Mouse (Mus musculus) neural tube, embryonic 15.5 days (tissue): ENCODE results near the gene Rpl35a. TPM values are rescaled to one million over a fixed set of nuclear protein-coding genes. Genes with fewer than 3 reads are reported as not detected.
"Not testable (repeated sequence)": the region's sequence is repeated elsewhere in the genome, so short reads cannot be mapped to it uniquely, and the experiment has no call there.

ENCODE experiments used
- ATAC-seq: fragments of 200-750 bp; cut with Nextera tagmentation; 2 replicates; pipeline ENCODE4 v1.8.0; 2017; ENCODE audit warnings: mild to moderate bottlenecking, moderate TSS enrichment, moderate library complexity; ENCODE audit not compliant: low FRiP score
- H3K27ac ChIP-seq: fragments of 300-500 bp; sonication (generic); replicated peaks from 2 replicates; pipeline ENCODE4 v1.5.1; 2015; ENCODE audit warnings: mild to moderate bottlenecking, inconsistent platforms
- H3K27me3 ChIP-seq: fragments of 300-500 bp; sonication (generic); replicated peaks from 2 replicates; pipeline ENCODE4 v1.6.1; 2015; ENCODE audit warnings: inconsistent platforms
- H3K36me3 ChIP-seq: fragments of 300-500 bp; sonication (generic); 2 replicates; pipeline ENCODE4 v1.6.1; 2015; ENCODE audit warnings: inconsistent platforms
- H3K4me1 ChIP-seq: fragments of 300-500 bp; sonication (generic); 2 replicates; pipeline ENCODE4 v1.6.1; 2015; ENCODE audit warnings: inconsistent platforms
- H3K4me2 ChIP-seq: fragments of 300-500 bp; sonication (generic); 2 replicates; pipeline ENCODE4 v1.6.1; 2015; ENCODE audit warnings: inconsistent platforms, mild to moderate bottlenecking, moderate library complexity
- H3K4me3 ChIP-seq: fragments of 300-500 bp; sonication (generic); replicated peaks from 2 replicates; pipeline ENCODE4 v1.5.1; 2015; ENCODE audit warnings: mild to moderate bottlenecking, inconsistent platforms
- H3K9ac ChIP-seq: fragments of 300-500 bp; sonication (generic); replicated peaks from 2 replicates; pipeline ENCODE4 v1.6.1; 2015; ENCODE audit warnings: mild to moderate bottlenecking, inconsistent platforms
- H3K9me3 ChIP-seq: fragments of 300-500 bp; sonication (generic); replicated peaks from 2 replicates; pipeline ENCODE4 v1.6.1; 2016; ENCODE audit warnings: inconsistent platforms
- WGBS: fragments of 180-500 bp; shearing (Covaris S2); methylation state at CpG from one replicate; pipeline ENCODE4 v1.1.7; 2015; ENCODE audit warnings: mixed read lengths; 5-methylcytosine and 5-hydroxymethylcytosine counted together
- polyA plus RNA-seq: library from polyadenylated mRNA; unstranded; fragments of >200 nt; fragmentation: Nextera tagmentation; extraction: Ambion mirVana; gene quantifications from 2 replicates; pipeline ENCODE4 v1.2.1, GENCODE M21; 2015

Rpl35a gene
- polyA plus RNA-seq, 1 experiment from 2014 or later = 514 TPM

DNA sequence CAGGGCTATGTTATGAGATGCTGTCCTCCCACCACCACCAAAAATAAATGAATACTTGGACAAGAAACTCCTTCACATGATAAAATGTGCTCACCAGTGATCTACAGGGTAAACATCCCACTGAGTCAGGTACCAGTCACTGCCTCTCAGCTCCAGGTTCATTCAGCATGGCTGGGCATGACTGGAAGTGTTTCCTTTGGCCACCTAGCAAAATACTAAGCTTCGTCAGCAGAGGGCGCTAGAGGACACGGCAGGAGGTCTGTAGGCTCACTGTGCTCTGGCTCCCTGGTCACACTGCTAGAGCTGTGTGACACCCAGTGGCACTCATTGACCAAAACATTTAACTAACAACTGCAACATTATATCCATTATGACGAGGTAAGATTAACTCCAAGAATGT lies 32.5 kb upstream of the Rpl35a start:
- Histone ChIP-seq H3K27ac (no peak overlapping the region), H3K27me3 (no peaks in the 10 kb centered on the region), H3K9me3 (no peaks in the 10 kb centered on the region), H3K9ac (no peak overlapping the region), H3K4me2 (no peak overlapping the region), H3K4me3 (no peak overlapping the region), H3K4me1 (no peaks in the 10 kb centered on the region), H3K36me3 (no peaks in the 10 kb centered on the region)
- no peak for ATAC-seq
- 5% methylated on average over 4 of the region's 4 CpGs for WGBS

DNA sequence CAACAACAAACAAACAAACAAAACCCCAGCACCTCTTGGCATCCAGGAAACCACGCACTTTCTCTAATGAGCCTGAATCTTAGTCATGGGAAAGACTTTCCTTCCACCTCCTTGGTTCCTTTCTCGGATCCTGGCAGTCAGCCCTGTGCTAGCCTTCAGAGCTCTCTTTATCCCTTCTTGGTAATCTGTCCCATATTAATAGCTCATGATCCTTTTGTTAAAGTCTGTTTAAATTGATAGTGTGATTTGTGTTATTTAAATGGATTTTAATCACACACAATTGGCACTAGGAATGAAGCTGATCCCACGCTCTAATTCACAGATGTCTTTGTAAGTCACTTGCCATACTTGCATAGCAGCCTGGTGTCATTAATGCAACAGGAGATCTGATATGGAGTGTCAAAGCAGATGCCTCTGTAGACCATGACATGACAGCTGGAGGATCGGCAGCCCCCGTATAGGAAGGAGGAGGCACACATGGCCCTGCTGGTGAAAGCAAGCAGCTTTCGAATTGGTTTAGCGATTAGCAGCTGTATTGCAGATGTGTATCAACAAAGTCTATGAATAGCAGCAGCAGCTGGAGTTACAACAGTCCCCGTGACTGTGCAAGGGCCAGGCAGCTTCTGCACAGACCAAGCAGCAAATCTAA lies 31.7 kb upstream of the Rpl35a start:
- Histone ChIP-seq H3K9ac (no peak overlapping the region), H3K4me1 (no peaks in the 10 kb centered on the region), H3K4me2 (no peak overlapping the region), H3K27me3 (no peaks in the 10 kb centered on the region), H3K4me3 (no peak overlapping the region), H3K9me3 (no peaks in the 10 kb centered on the region), H3K27ac (no peak overlapping the region), H3K36me3 (no peaks in the 10 kb centered on the region)
- ATAC-seq = no peak
- WGBS = 80% methylated on average over 8 of the region's 8 CpGs

DNA sequence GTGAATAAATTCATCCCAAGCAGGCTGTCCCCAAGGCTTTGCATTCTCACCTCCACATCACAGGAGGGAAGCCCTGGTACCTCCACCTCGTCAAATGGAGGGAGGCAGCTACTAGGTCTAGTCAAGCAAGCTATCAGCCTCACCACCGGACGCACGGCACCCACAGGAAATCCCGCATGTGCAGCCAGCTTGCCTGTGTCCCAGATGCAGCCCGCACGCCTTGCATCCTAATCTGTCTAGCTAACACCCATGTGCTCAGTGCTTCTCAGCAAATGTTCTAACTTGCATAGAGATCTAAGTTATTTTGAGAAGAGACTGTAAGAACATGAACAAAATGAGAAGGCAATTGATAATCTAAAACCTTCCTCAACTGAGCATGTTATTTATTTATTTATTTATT lies 29.9 kb upstream of the Rpl35a start:
- no peak for ATAC-seq
- H3K27ac ChIP-seq = no peak overlapping the region
- H3K27me3 ChIP-seq = no peaks in the 10 kb centered on the region
- no peaks in the 10 kb centered on the region for H3K36me3 ChIP-seq
- no peak overlapping the region for H3K4me3 ChIP-seq
- no peak overlapping the region for H3K9ac ChIP-seq
- H3K4me1 ChIP-seq = no peaks in the 10 kb centered on the region
- no peak overlapping the region for H3K4me2 ChIP-seq
- no peaks in the 10 kb centered on the region for H3K9me3 ChIP-seq
- WGBS = 95% methylated on average over 7 of the region's 7 CpGs

DNA sequence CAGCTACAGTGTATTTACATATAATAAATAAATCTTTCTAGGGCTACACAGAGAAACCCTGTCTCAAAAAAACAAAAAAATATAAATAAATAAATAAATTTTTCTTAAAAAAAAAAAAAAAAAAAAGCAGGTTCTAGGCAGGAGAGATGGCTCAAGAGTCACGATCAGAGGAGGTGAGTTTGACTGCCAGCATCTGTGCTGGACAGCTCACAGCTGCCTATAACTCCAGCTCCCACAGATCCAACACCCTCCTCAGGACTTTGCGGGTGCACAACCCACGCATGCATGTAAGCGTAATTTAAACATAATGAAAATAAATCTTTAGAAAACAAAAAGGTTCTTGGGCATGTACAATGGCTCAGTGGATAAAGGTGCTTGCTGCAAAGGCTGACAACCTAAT lies 20.2 kb upstream of the Rpl35a start:
- WGBS = 88% methylated on average over 4 of the region's 4 CpGs

DNA sequence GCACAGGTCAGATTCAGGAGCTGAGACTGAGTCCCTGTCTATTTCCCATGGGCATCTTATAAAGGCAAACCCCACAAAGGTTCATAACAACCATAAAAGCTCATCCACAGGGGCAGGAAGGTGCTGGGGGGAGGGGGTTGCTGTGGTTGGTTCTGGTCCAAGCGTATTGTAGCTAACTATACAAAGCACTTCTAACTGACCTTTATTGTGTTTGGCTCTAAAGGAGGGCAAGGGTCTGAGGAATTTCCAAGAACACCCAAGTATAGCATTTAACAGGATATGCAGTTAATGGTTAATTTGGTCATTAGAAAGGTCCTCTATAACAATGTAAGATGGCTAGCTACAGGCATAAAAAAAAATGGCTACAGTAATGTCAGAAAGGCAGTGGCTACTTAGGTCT lies 13.6 kb upstream of the Rpl35a start:
- Histone ChIP-seq H3K27me3 (no peaks in the 10 kb centered on the region), H3K4me2 (no peak overlapping the region), H3K9me3 (no peaks in the 10 kb centered on the region), H3K27ac (no peak overlapping the region), H3K36me3 (no peaks in the 10 kb centered on the region), H3K9ac (no peak overlapping the region), H3K4me1 (no peaks in the 10 kb centered on the region), H3K4me3 (no peak overlapping the region)
- 65% methylated on average over 1 of the region's 1 CpGs for WGBS
- no peak for ATAC-seq

More for the DNA sequence above, 20.2 kb upstream of the Rpl35a start:
- H3K27me3 ChIP-seq = no peaks in the 10 kb centered on the region
- no peak for ATAC-seq
- H3K36me3 ChIP-seq = no peaks in the 10 kb centered on the region
- no peak overlapping the region for H3K27ac ChIP-seq
- no peak overlapping the region for H3K4me3 ChIP-seq
- H3K4me2 ChIP-seq = no peak overlapping the region
- H3K9ac ChIP-seq = no peak overlapping the region
- H3K9me3 ChIP-seq = no peaks in the 10 kb centered on the region
- H3K4me1 ChIP-seq = no peaks in the 10 kb centered on the region

DNA sequence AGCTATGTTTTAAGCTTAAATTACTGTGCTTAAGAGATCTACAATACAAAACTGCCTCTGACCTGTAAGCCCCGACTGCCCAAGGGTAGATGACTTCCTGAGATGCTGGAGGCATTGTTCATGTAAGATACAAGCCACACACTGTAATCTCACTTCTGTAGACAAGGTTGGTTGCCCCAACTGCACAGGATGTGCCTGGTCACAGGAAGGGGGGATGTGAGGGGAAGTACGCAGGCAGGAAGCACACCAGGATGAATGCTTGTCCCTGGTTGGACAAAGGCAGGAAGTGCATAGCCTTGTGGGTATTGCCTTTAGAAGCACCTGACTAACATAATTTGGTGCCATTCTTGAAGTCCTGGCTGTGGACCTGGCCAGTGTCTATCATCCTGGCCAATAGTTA lies 13.0 kb upstream of the Rpl35a start:
- Histone ChIP-seq H3K9me3 (no peaks in the 10 kb centered on the region), H3K9ac (no peak overlapping the region), H3K27me3 (no peaks in the 10 kb centered on the region), H3K4me3 (no peak overlapping the region), H3K4me2 (no peak overlapping the region), H3K4me1 (no peaks in the 10 kb centered on the region), H3K27ac (no peak overlapping the region), H3K36me3 (no peaks in the 10 kb centered on the region)
- WGBS = 78% methylated on average over 2 of the region's 2 CpGs
- ATAC-seq = no peak

DNA sequence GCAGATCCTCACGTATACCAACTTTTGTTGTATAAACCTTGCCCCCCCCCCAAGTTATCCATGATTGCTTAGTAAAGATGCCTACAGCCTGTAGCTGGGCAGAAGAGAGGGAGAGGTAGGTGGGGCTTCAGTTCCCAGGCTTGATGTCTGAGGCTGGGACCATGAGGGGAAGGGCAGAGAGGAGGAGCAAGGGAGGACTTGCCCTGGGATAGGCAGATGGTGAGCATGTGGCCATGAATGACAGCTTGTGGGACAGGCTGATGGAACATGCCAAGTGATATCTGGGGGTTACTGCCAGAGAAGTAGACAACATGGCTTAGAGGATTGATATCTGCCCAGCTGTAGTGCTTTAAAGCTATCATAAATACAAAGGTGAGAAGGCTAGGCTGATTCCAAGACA lies 8.2 kb upstream of the Rpl35a start:
- no peak overlapping the region for H3K9ac ChIP-seq
- H3K9me3 ChIP-seq = no peaks in the 10 kb centered on the region
- no peak overlapping the region for H3K4me2 ChIP-seq
- no peaks in the 10 kb centered on the region for H3K27me3 ChIP-seq
- H3K4me3 ChIP-seq = no peak overlapping the region
- H3K36me3 ChIP-seq = no peaks in the 10 kb centered on the region
- no peak for ATAC-seq
- 88% methylated on average over 1 of the region's 1 CpGs for WGBS
- H3K4me1 ChIP-seq = no peaks in the 10 kb centered on the region
- no peak overlapping the region for H3K27ac ChIP-seq

DNA sequence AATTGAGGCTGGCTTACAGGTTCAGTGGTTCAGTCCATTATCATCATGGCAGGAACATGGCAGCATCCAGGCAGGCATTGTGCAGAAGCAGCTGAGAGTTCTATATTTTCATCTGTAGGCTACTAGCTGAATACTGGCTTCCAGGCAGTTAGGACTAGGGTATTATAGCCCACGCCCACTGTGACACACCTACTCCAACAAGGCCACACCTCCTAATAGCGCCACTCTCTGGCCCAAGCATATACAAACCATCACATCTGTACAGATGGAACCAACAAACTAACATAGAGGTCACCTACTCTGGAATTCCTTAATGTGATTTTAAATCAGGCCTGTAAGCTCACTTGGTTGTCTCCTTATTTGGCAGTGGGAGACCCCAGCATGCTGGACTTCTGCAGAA lies 7.6 kb upstream of the Rpl35a start:
- WGBS = 88% methylated on average over 2 of the region's 2 CpGs
- H3K4me1 ChIP-seq = no peaks in the 10 kb centered on the region
- no peak overlapping the region for H3K9ac ChIP-seq
- ATAC-seq = no peak
- H3K4me3 ChIP-seq = no peak overlapping the region
- no peaks in the 10 kb centered on the region for H3K36me3 ChIP-seq
- H3K9me3 ChIP-seq = no peaks in the 10 kb centered on the region
- no peaks in the 10 kb centered on the region for H3K27me3 ChIP-seq
- H3K27ac ChIP-seq = no peak overlapping the region
- no peak overlapping the region for H3K4me2 ChIP-seq

DNA sequence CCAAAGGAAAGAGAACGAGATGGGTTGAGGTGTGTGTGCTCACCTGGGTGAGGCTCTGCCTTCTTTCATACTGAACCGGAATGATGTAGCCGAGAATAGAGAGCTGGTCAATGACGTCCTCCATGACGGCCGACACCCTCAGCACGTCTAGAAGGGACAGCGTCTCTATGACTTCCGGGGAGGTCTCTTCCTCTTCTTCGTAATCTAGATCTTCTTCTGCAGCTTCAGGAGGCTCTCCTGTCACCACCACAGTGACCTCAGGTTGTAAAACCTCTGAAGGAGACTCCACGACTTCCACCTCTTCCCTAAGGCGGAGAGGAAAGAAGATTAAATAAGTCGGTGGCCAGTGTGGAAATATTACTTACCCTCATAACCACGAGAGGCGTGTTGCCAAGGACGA lies 6.4 kb upstream of the Rpl35a start:
- no peak for ATAC-seq
- H3K9ac ChIP-seq = no peak overlapping the region
- no peaks in the 10 kb centered on the region for H3K27me3 ChIP-seq
- no peak overlapping the region for H3K4me3 ChIP-seq
- H3K27ac ChIP-seq = no peak overlapping the region
- 92% methylated on average over 16 of the region's 16 CpGs for WGBS
- H3K9me3 ChIP-seq = no peaks in the 10 kb centered on the region
- H3K4me1 ChIP-seq = no peaks in the 10 kb centered on the region
- H3K36me3 ChIP-seq = no peaks in the 10 kb centered on the region
- H3K4me2 ChIP-seq = no peak overlapping the region

DNA sequence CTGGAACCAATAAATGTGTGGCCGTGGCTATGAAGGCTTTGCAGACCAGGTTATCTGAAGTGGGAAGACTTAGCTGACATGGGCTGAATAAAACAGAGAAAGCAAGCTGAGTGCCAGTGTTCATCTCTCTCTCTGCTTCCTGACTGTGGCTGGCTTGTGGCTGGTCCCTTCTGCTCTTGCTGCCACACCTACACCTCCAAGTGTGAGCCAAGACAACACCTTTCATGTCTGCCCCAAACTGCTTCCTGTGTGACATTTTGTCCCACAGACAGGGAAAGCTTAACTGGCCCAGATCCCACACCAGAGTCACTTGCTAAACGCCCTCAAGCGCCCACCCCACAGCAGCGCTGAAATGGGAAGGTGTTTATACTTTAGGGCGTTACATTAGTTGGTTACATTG lies 3.1 kb upstream of the Rpl35a start:
- Histone ChIP-seq H3K27me3 (no peaks in the 10 kb centered on the region), H3K36me3 (peaks cover 2% of the 10 kb centered on the region), H3K9ac (no peak overlapping the region), H3K4me1 (peaks cover 15% of the 10 kb centered on the region), H3K27ac (no peak overlapping the region), H3K4me2 (no peak overlapping the region), H3K4me3 (no peak overlapping the region), H3K9me3 (no peaks in the 10 kb centered on the region)
- WGBS = 73% methylated on average over 5 of the region's 5 CpGs
- ATAC-seq = no peak

DNA sequence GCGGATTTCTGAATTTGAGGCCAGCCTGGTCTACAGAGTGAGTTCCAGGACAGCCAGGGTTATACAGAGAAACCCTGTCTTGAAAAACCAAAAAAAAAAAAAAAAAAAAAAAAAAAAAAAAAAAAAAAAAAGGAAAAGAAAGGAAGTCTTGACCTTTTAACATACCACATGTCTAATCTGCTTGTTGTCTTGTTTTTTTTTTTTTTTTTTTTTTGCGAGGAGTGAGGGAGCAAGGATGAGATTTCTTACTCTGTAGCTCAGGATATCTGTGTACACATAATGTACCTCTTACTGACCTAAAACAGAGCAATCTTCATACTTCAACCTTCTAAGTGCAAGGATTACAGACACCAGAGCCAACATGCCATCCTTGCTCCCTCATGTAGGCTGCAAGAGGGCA lies 1.3 kb upstream of the Rpl35a start:
- H3K36me3 ChIP-seq = peaks cover 19% of the 10 kb centered on the region
- not testable (repeated sequence) for H3K27ac ChIP-seq, H3K4me3 ChIP-seq, H3K4me2 ChIP-seq, H3K27me3 ChIP-seq, H3K9me3 ChIP-seq, ATAC-seq, H3K9ac ChIP-seq
- peaks cover 31% of the 10 kb centered on the region for H3K4me1 ChIP-seq
- WGBS = 100% methylated on average over 2 of the region's 2 CpGs

DNA sequence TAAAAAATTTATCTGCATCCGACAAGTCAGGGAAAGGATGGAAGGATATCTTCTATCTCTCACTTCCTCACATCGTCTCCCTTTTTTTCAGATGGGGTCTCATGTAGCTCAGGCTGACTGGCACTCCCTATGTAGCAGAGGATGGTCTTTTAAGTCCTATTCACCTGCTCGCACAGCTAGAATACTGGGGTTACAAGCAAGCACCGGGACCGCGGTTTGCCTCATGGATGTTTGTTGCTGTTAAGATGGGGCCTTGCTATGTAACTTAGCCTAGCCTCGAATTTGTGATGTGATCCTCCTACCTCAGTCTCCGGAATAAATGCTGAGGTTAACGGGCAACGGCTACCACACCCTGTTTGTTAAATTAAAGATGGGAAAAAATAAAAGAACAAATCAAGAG lies 598 bp upstream of the Rpl35a start:
- Histone ChIP-seq H3K9me3 (no peaks in the 10 kb centered on the region), H3K4me2 (peak overlapping the region; percentile 82), H3K36me3 (peaks cover 26% of the 10 kb centered on the region), H3K27ac (no peak overlapping the region), H3K4me1 (peaks cover 31% of the 10 kb centered on the region), H3K9ac (peak overlapping the region; percentile 26), H3K4me3 (peak overlapping the region; percentile 77), H3K27me3 (no peaks in the 10 kb centered on the region)
- WGBS = 19% methylated on average over 10 of the region's 10 CpGs
- ATAC-seq = peak; percentile 22

DNA sequence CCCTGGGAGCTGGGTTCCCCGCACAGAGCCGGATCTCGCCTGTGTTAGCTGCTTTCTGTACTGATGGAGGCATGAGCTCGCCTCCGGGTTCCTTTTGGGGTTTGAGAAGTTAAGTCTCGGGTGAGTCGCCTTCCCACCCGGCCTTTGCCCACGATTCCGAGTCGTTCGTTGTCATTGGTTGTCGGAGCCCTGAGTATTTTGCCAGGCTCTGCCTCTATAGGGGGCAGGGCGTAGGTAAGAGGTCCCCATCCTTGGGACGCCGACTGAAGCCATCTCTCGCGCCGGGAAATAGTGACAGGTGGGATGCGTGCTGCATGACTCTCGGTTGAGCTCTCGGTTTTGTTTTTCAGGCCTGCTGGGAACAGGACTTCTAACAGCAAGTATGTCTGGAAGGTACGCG lies 533 bp downstream of the Rpl35a start:
- peaks cover 30% of the 10 kb centered on the region for H3K36me3 ChIP-seq
- peak overlapping the region; percentile 93 for H3K9ac ChIP-seq
- no peaks in the 10 kb centered on the region for H3K27me3 ChIP-seq
- H3K27ac ChIP-seq = peak overlapping the region; percentile 88
- peak overlapping the region; percentile 82 for H3K4me2 ChIP-seq
- H3K4me1 ChIP-seq = peaks cover 34% of the 10 kb centered on the region
- H3K9me3 ChIP-seq = no peaks in the 10 kb centered on the region
- peak; percentile 55 for ATAC-seq
- H3K4me3 ChIP-seq = peak overlapping the region; percentile 77
- WGBS = under 1% methylated on average over 24 of the region's 24 CpGs
